In the genomic region with DNA sequence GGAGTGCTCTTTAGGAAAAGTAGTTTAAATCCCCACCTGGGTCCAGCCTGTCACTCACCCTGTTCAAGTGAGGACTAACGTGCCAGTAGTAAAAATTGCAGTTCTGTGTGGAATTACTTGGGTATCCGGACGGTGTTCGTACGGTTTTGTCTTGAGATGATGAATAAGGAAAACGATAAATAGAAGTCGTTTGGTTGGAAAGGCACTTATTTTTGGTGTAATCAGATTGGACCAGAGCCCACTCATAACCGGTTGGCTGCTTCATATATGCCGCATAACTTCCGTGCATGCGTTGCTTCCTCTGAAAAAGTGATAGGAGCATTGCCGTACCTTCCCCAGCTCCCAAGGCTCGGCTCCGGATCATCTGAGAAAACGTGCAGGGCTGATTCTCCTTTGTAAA, we compare ENCODE assay signal across 7 mouse cellular contexts. TPM values are rescaled to one million over a fixed set of nuclear protein-coding genes. Genes with fewer than 3 reads are reported as not detected.
A peak's percentile ranks its signal among the peaks of the same experiment; 100 is the strongest.
DNase-seq lines count a peak whose midpoint lies in the region; ATAC-seq and TF ChIP-seq lines count a peak whose summit lies in the region.

No protein-coding gene starts in this region.

- peaks cover 3% of the 10 kb centered on the region; the same call in 1 of the 2 replicates for H3K4me1 ChIP-seq in lung, adult 2 months (ENCODE audit: control insufficient read depth, insufficient read depth, low read length)

- ATAC-seq in hematopoietic stem cell, adult 5-6 weeks (replicated peaks in 1 of 2; ENCODE audit: insufficient read depth in 1 of 2, low FRiP score in 2 of 2, low TSS enrichment in 1 of 2, low read depth in 1 of 2, poor library complexity in 2 of 2, severe bottlenecking in 2 of 2): peak; percentile 18 to 37; a peak in 3 of 4 replicates

- TF ChIP-seq POLR2A in lung, adult 2 months (IDR thresholded peaks at IDR 0.05; ENCODE audit: borderline replicate concordance, extremely low read depth, low read depth, low read length): no peak

- no peak for TF ChIP-seq CTCF in lung, adult 2 months (IDR thresholded peaks at IDR 0.05; ENCODE audit: insufficient read depth, low read length)

- no peak for DNase-seq in lung, adult 2 months
- no peak for DNase-seq in lung, postnatal 10 days
- DNase-seq in c-Kit-negative CD71-positive TER-119-positive erythroid progenitor cells, embryonic 14.5 days (ENCODE audit: low read depth, low spot score): peak; percentile 19
- peak; percentile 9 for DNase-seq in lung, postnatal 36 days
- DNase-seq in thymus, postnatal 4 days: peak; percentile 15
- DNase-seq in layer of hippocampus, adult 9-11 months: no peak

- H3K4me3 ChIP-seq in lung, adult 2 months (replicated peaks; ENCODE audit: extremely low read depth, low read depth, low read length): peak overlapping the region; percentile 81

- 0% methylated on average over 15 of the region's 15 CpGs for WGBS in lung, adult 2 months

RNA-seq across cellular contexts. Expression of gene Bora, which starts 0.8 kb away (rescaled TPM):
- polyA plus RNA-seq in lung, adult 2 months (2012; rRNA removed): 0.49 and 1.3 TPM in 2 replicates
- 42.1 and 44.4 TPM in 2 replicates for total RNA-seq in hematopoietic stem cell, adult 5-6 weeks (2017)

RNA-seq across cellular contexts. Expression of gene Mzt1, which starts 0.8 kb away (rescaled TPM):
- polyA plus RNA-seq in lung, adult 2 months (2012; rRNA removed): 5.4 and 12.3 TPM in 2 replicates
- total RNA-seq in hematopoietic stem cell, adult 5-6 weeks (2017): 52.2 and 59.8 TPM in 2 replicates

RNA-seq across cellular contexts. Expression of gene Pibf1, which starts 52.4 kb away (rescaled TPM):
- 1.9 and 2.7 TPM in 2 replicates for polyA plus RNA-seq in lung, adult 2 months (2012; rRNA removed)
- 56.7 and 58.5 TPM in 2 replicates for total RNA-seq in hematopoietic stem cell, adult 5-6 weeks (2017)

RNA-seq across cellular contexts. Expression of gene Rpl36a-ps1, which starts 52.7 kb away (rescaled TPM):
- polyA plus RNA-seq in lung, adult 2 months (2012; rRNA removed): not detected in 2 replicates
- 7.5 and 58.0 TPM in 2 replicates for total RNA-seq in hematopoietic stem cell, adult 5-6 weeks (2017)

RNA-seq across cellular contexts. Expression of gene Dis3, which starts 52.8 kb away (rescaled TPM):
- polyA plus RNA-seq in lung, adult 2 months (2012; rRNA removed): 4.1 and 4.4 TPM in 2 replicates
- 52.9 and 86.9 TPM in 2 replicates for total RNA-seq in hematopoietic stem cell, adult 5-6 weeks (2017)

Comparison
In these comparisons a context has a peak if more than half of its experiments do, and no peak if none do; other contexts are left out.
1. DNase-seq: peak in c-Kit-negative CD71-positive TER-119-positive erythroid progenitor cells, embryonic 14.5 days (single experiment), lung, postnatal 36 days (single experiment) and thymus, postnatal 4 days (single experiment); none in lung, adult 2 months (single experiment), lung, postnatal 10 days (single experiment) and layer of hippocampus, adult 9-11 months (single experiment).